Mouse (Mus musculus) forebrain, embryonic 14.5 days (tissue): Measurements from ENCODE around the gene Klhdc7a. TPM values are rescaled to one million over a fixed set of nuclear protein-coding genes. Genes with fewer than 3 reads are reported as not detected.
A peak's percentile ranks its signal among the peaks of the same experiment; 100 is the strongest.

Source experiments
- ATAC-seq: fragments of 200-750 bp; cut with Nextera tagmentation; 2 replicates; pipeline ENCODE4 v1.8.0; 2017; ENCODE audit warnings: mild to moderate bottlenecking, moderate library complexity
- DNase-seq: peaks from one replicate; pipeline ENCODE4 v3.0.0-alpha.2; 2015; ENCODE audit warnings: low spot score
- H3K27ac ChIP-seq: fragments of 300-500 bp; sonication (generic); 2 replicates; pipeline ENCODE4 v1.5.1; 2014; ENCODE audit warnings: low read depth, mild to moderate bottlenecking, control low read depth, low read length, moderate library complexity
- H3K27me3 ChIP-seq: fragments of 300-500 bp; sonication (generic); replicated peaks from 2 replicates; pipeline ENCODE4 v1.6.1; 2014; ENCODE audit warnings: low read length, control low read depth, mixed read lengths; ENCODE audit not compliant: control insufficient read depth, insufficient read depth
- H3K36me3 ChIP-seq: fragments of 300-500 bp; sonication (generic); 2 replicates; pipeline ENCODE4 v1.6.1; 2014; ENCODE audit warnings: low read length, control low read depth; ENCODE audit not compliant: control insufficient read depth, insufficient read depth
- H3K4me1 ChIP-seq: fragments of 300-500 bp; sonication (generic); 2 replicates; pipeline ENCODE4 v1.6.1; 2014; ENCODE audit warnings: antibody characterized with exemption, low read length, control low read depth; ENCODE audit not compliant: control insufficient read depth, insufficient read depth
- H3K4me2 ChIP-seq: fragments of 300-500 bp; sonication (generic); 2 replicates; pipeline ENCODE4 v1.6.1; 2014; ENCODE audit warnings: mild to moderate bottlenecking, control low read depth, low read length
- H3K4me3 ChIP-seq: fragments of 300-500 bp; sonication (generic); 2 replicates; pipeline ENCODE4 v1.5.1; 2014; ENCODE audit warnings: low read depth, low read length, control low read depth
- H3K9ac ChIP-seq: fragments of 300-500 bp; sonication (generic); 2 replicates; pipeline ENCODE4 v1.6.1; 2014; ENCODE audit warnings: mild to moderate bottlenecking, low read length, control low read depth, moderate library complexity
- H3K9me3 ChIP-seq: fragments of 300-500 bp; sonication (generic); replicated peaks from 2 replicates; pipeline ENCODE4 v1.6.1; 2016; ENCODE audit warnings: low read length, control low read depth, mixed read lengths; ENCODE audit not compliant: control insufficient read depth
- WGBS: fragments of 180-500 bp; shearing (Covaris S2); extraction: QIAGEN DNeasy Blood & Tissue Kit; methylation state at CpG from one replicate; pipeline ENCODE4 v1.1.7; 2014; 5-methylcytosine and 5-hydroxymethylcytosine counted together
- polyA plus RNA-seq: library from polyadenylated mRNA; unstranded; fragments of >200 nt; fragmentation: Nextera tagmentation; extraction: Ambion mirVana; gene quantifications from 2 replicates; pipeline ENCODE4 v1.2.1, GENCODE M21; 2014

Klhdc7a gene
- 0.22 and 0.40 TPM in 2 replicates for polyA plus RNA-seq

DNA sequence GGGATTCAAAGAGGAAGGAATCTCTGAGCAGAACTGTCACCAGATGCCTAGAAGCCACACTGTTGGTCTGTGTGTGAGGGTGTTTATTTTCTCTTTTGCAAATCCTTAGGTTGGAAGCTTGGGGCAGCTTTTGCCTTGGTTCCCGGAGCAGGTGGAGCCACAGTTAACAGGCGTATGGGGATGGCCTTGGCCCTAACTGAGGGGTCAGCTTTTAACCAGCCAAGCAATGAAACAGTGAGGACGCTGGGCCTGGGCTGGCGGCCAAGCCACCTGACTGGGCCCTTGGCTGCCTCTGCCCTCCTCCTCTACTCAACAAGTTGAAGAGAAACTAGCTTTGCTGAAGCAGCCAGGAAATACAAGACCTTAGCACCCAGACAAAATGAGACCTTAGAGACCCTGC is at the start of gene Klhdc7a:
Klhdc7a (minus strand) TSS at position 105 of the 400 bp plus-strand sequence.
- H3K9ac ChIP-seq: no peak within 1 kb of the TSS
- peak; percentile 45 for DNase-seq
- H3K27ac ChIP-seq: peak within 1 kb of the TSS; percentile 18; the same call in 1 of the 2 replicates
- ATAC-seq: no peak
- H3K36me3 ChIP-seq: no peaks in the 10 kb centered on the region
- WGBS: 40% methylated on average over 4 of the region's 4 CpGs
- H3K4me2 ChIP-seq: no peak within 1 kb of the TSS
- H3K4me1 ChIP-seq: no peaks in the 10 kb centered on the region
- H3K27me3 ChIP-seq: no peaks in the 10 kb centered on the region
- no peak within 1 kb of the TSS for H3K4me3 ChIP-seq
- no peaks in the 10 kb centered on the region for H3K9me3 ChIP-seq

DNA sequence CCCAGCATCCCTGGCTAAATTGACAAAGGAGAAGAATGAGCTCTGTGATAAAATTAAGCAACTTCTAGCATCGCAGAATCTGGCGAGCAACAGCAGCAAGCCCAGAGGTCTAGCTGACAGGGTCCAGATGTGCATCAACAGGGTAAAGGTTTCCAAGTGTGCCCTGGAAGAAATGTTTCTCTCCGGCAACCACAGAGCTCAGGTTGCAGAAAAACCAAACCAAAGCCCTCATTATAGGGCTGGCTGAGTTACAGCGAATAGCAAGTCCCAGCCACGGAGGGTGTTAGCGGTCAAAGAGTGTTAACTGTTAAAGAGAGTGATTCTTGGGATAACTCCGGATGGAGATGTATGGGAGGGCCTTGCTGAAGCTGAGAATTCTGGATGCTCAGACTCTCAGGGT is 48.1 kb upstream of the Klhdc7a start:
- Histone ChIP-seq H3K36me3 (no peaks in the 10 kb centered on the region), H3K27ac (no peak overlapping the region), H3K9me3 (no peaks in the 10 kb centered on the region), H3K4me2 (no peak overlapping the region), H3K4me1 (peaks cover 7% of the 10 kb centered on the region; the same call in 1 of the 2 replicates), H3K4me3 (no peak overlapping the region), H3K9ac (no peak overlapping the region), H3K27me3 (no peaks in the 10 kb centered on the region)
- DNase-seq: no peak
- ATAC-seq: no peak
- WGBS: 66% methylated on average over 7 of the region's 7 CpGs

DNA sequence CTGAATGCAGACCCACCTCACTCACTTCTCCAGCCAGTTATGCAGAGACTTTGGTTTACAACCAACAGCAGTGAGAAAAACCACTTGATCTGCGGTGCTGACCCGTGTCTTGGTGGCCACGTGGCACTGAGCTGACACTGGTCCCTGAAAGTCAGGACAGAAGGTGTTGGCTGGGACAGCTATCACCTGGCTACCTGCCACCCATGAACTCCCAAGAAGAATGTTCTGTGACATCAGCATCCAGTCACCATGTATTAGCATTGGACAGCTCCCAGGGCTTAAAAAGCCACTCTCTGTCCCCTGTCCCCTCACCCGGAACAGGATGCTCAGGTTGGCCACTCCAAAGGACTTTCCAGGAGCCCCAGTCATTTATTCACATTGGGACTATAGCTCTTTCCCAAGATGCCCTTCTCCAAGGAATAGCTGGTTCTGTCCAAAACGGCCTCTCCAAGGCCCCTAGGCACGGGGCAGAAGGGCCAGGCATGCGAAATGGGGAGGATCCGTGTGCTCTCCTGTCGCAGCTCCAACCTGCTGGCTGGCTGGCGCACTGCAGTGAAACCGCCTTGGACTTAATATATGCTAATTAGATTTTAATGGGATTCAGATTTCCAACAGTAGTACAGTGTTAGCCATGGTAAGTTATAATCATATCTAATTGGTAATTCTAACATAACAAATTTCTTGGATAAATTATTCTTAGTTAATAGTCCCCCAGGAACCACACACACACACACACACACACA is 43.1 kb upstream of the Klhdc7a start:
- H3K9ac ChIP-seq: no peak overlapping the region
- H3K4me3 ChIP-seq: no peak overlapping the region
- H3K4me1 ChIP-seq: peaks cover 7% of the 10 kb centered on the region; the same call in 1 of the 2 replicates
- DNase-seq: peak; percentile 84
- no peak overlapping the region for H3K27ac ChIP-seq
- no peak overlapping the region for H3K4me2 ChIP-seq
- WGBS: 42% methylated on average over 11 of the region's 11 CpGs
- no peaks in the 10 kb centered on the region for H3K9me3 ChIP-seq
- H3K36me3 ChIP-seq: no peaks in the 10 kb centered on the region
- H3K27me3 ChIP-seq: no peaks in the 10 kb centered on the region
- peak; percentile 91 for ATAC-seq

DNA sequence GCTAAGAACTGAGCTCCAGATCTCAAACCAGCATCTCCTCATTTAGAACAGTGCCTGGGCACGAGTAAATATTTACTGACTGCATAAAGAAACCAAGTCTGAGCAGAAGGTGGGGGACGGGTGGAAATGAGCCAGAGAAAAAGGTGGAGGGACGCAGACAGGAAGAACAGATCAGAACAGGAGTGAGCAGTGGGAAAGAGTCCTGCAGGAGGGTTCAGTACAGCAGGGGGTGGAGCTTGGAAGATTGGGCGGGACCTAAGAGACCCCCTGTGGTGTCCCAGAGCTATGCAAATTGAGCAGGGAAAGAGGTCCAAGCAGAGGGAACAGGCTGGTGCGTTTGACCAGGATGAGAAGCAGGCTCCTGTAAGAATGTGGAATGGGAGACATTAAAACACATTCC is 37.1 kb upstream of the Klhdc7a start:
- ATAC-seq: no peak
- no peaks in the 10 kb centered on the region for H3K36me3 ChIP-seq
- no peak overlapping the region for H3K9ac ChIP-seq
- no peaks in the 10 kb centered on the region for H3K9me3 ChIP-seq
- H3K27ac ChIP-seq: no peak overlapping the region
- 0 out of 2 replicates have a peak, but pooled peaks cover 3% of the 10 kb centered on the region for H3K27me3 ChIP-seq
- no peak overlapping the region for H3K4me3 ChIP-seq
- H3K4me1 ChIP-seq: peaks cover 9% of the 10 kb centered on the region
- no peak for DNase-seq
- peak overlapping the region; percentile 33 for H3K4me2 ChIP-seq
- WGBS: 21% methylated on average over 5 of the region's 5 CpGs

DNA sequence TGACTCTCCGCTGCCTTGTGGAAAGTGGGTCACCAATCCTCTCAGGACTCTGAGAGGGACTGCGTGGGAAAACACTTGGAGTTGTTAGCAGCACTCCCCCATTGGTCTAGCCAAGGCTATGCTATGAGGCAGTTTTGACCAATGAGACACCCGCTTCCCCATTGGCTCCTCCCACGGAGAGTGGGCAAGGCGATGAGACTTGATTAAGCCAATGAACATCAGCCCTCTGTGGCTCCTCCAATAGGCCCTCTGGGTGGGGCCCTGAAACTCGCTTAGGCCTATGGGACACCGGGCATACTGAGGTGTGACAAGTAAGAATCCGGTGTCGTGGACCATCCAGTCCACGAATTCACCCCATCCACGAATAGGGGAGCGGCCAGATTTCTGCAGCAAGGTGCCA is 36.3 kb upstream of the Klhdc7a start:
- Histone ChIP-seq H3K4me3 (no peak overlapping the region), H3K9ac (no peak overlapping the region), H3K9me3 (no peaks in the 10 kb centered on the region), H3K4me2 (peak overlapping the region; percentile 33), H3K4me1 (peaks cover 9% of the 10 kb centered on the region), H3K27me3 (0 out of 2 replicates have a peak, but pooled peaks cover 3% of the 10 kb centered on the region), H3K27ac (no peak overlapping the region), H3K36me3 (no peaks in the 10 kb centered on the region)
- WGBS: 21% methylated on average over 12 of the region's 12 CpGs
- no peak for DNase-seq
- no peak for ATAC-seq

DNA sequence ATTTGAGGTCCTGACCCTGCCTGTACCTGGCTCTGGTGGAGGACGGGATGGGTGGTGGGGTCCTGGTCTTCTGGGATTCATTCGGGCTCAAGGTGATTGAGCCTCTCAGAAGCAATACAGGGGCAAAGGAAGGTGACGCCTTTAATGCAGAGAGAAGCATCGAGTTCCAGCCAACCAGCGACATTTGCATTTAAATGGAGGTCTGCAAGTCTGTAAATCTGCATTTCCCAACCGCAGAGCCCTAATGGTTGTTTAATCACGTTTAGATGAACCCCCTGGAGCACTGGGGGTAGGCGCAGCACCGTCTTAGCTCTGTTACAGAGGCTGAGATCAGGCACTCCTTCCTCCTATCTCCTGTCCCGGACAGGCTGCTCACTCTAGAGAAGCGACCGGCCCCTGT is 34.2 kb upstream of the Klhdc7a start:
- H3K9ac ChIP-seq: no peak overlapping the region
- H3K27ac ChIP-seq: no peak overlapping the region

DNA sequence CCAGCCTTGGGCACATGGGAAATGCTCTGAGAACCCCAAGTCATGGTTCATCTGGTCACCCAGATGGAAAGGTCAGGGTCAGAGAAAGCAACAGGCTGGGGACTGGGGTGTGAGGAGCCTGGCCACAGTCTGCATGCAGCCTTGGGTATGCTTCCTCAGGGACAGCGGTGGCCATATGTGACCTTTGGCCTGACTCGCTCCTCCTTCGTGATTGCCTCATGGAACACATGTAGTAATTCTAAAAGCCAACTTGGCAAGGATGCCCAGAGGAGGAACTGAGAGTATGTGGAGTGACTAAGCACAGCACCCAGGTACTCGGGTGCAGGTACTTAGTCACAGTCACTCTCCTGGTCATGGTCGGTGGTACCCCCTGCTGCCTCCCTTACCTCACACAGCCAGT is 33.1 kb upstream of the Klhdc7a start:
- Histone ChIP-seq H3K36me3 (no peaks in the 10 kb centered on the region), H3K9me3 (no peaks in the 10 kb centered on the region), H3K27ac (no peak overlapping the region), H3K9ac (no peak overlapping the region), H3K27me3 (0 out of 2 replicates have a peak, but pooled peaks cover 3% of the 10 kb centered on the region), H3K4me1 (peaks cover 9% of the 10 kb centered on the region), H3K4me2 (no peak overlapping the region), H3K4me3 (no peak overlapping the region)
- no peak for ATAC-seq
- WGBS: 93% methylated on average over 5 of the region's 5 CpGs
- no peak for DNase-seq

More for the DNA sequence above, 34.2 kb upstream of the Klhdc7a start:
- Histone ChIP-seq H3K4me1 (peaks cover 9% of the 10 kb centered on the region), H3K9me3 (no peaks in the 10 kb centered on the region), H3K4me3 (no peak overlapping the region), H3K36me3 (no peaks in the 10 kb centered on the region), H3K27me3 (0 out of 2 replicates have a peak, but pooled peaks cover 3% of the 10 kb centered on the region), H3K4me2 (no peak overlapping the region)
- peak; percentile 66 for DNase-seq
- WGBS: 6% methylated on average over 12 of the region's 12 CpGs
- ATAC-seq: no peak

DNA sequence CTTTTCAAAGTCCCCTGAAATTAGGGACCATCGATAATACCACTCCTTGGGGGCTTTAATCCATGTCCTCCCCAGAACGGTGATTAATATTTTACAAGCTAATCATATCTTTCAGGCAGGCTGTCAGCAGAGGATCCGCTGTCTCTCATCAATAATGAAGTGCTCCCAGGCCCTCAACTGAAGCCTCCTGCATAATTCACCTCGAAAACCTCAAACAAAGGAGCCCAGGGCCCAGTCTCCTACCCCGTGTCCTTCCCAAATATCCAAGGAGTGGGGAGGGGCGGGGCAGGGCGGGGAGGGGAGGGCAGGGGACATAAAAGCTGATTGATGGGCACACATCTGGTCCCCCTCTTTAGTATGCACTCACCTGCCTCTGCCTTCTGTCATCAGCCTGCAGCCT is 31.2 kb upstream of the Klhdc7a start:
- WGBS: 34% methylated on average over 7 of the region's 7 CpGs

DNA sequence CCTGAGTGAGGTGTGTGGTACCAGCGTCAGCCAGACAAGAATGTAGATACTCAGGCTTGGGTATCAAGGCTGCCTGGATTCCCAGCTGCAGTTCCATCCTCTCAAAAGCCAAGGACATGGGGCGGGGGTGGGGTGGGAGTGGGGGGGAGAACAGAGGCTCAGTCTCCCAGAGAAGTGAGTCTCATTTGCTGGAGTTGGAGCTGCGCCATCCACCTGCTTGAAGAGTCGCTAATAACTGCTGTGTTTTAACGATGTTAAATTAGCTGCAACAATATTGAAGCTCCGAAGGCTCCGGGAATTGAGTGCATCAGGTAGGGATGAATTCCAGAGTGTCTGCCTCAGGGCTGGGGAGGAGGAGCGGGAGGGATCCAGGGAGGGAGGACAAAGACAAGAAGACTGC is 27.8 kb upstream of the Klhdc7a start:
- DNase-seq (peak; percentile 77), ATAC-seq (peak; percentile 29; the same call in 1 of the 2 replicates)
- H3K36me3 ChIP-seq: no peaks in the 10 kb centered on the region
- H3K4me3 ChIP-seq: no peak overlapping the region
- H3K27ac ChIP-seq: no peak overlapping the region
- 24% methylated on average over 8 of the region's 8 CpGs for WGBS
- peaks cover 14% of the 10 kb centered on the region for H3K4me1 ChIP-seq
- H3K9me3 ChIP-seq: no peaks in the 10 kb centered on the region
- H3K4me2 ChIP-seq: no peak overlapping the region
- H3K9ac ChIP-seq: no peak overlapping the region
- H3K27me3 ChIP-seq: no peaks in the 10 kb centered on the region

More for the DNA sequence above, 31.2 kb upstream of the Klhdc7a start:
- no peak for DNase-seq
- Histone ChIP-seq H3K27me3 (0 out of 2 replicates have a peak, but pooled peaks cover 3% of the 10 kb centered on the region), H3K4me1 (peaks cover 19% of the 10 kb centered on the region), H3K4me2 (no peak overlapping the region), H3K4me3 (no peak overlapping the region), H3K9me3 (no peaks in the 10 kb centered on the region), H3K27ac (no peak overlapping the region), H3K36me3 (no peaks in the 10 kb centered on the region), H3K9ac (no peak overlapping the region)
- ATAC-seq: no peak
